Mouse (Mus musculus): ENCODE results near the gene Tns1. TPM values are rescaled to one million over a fixed set of nuclear protein-coding genes. Genes with fewer than 3 reads are reported as not detected.

Tns1 gene
- polyA plus RNA-seq (2014; fragmentation: Illumina TruSeq; extraction: RNeasy Lipid Tissue Mini Kit (QIAGEN cat#74804); ENCODE audit: low read depth, low replicate concordance): 18.5 TPM

DNA sequence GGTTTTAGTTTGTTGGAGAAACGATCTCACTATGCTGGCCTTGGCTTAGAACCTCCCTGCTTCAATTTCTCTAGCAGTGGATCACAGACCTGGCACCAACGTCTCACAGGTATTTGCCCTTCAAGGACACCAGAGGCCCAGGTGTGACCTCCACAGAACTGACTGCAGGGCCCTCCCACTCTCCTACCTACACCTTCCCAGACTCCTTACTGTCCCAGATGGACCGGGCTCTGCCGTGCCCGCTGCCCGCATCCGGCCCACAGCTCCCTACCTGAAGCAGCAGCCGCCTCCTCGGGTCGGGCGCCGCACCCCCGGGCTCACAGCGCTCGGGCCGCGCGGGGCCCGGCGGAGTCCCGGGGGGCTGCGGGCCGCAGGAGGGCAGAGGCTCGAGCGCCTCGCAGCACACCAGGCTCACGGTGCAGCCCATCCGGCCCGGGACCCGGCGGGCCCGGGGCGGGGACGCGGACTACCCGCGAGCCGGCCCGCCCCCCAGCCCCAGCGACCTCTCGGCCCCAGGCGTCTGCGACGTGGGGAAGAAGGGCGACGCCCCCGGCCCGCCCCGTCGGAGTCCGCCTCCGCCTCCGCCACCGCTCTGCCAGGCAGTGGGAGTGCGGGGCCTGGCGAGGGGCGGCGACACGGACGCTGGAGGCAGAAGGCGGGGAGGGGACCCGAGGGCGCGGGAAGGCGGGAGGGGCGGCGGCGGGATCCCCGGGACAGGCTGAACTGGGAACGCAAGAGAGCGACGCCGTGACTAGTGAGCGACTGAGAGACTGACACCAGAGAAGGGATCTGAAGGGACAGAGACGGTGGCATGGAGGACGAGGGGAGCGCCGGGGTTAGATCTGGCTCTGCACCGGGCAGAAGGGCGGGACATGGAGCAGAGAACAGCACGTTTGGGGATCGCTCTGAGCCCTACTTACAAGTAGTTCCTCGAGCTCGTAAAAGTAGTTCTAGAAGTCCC lies at the start of gene Tns1:
Gene Tns1, minus strand, starts transcription at position 429 of the 961 bp plus-strand sequence.

DNA sequence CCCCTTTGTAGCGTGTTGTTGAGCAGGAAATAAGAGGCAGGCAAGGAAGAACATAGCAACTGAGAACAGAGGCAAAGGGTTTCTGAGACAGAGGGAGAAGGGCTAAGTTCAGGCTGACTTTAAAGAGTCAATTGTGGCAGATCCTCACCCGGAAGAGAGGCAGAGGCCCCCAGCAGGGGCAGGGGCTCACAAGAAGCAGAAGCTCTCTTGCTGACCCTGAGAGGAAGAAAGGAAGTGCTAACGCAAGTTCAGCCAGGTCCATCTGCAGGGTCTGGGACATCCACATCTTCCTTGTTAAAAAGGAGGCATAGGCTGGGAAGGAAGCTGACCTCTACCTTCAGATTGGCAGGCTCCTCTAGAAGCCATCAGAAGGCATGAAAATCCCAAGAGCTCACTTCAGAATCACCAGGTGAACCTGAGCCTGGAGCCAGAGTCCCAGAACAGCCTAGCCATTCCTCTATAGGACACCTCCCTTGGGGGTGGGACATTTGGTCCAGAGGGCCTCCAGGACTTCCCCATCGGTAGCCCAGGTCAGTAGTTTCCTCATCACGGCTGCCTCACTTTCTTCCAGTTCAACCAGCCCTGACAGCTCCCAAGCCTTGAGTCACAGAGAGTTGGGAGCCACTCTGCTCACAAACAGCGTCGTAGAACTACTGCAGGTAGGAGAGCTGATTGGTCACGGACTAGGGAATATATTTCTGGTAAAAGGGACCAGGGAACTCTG lies 29.4 kb upstream of the Tns1 start, which contains the start of gene Cxcr2:
Gene Cxcr2, plus strand, starts transcription at position 529 of the 724 bp plus-strand sequence.

DNA sequence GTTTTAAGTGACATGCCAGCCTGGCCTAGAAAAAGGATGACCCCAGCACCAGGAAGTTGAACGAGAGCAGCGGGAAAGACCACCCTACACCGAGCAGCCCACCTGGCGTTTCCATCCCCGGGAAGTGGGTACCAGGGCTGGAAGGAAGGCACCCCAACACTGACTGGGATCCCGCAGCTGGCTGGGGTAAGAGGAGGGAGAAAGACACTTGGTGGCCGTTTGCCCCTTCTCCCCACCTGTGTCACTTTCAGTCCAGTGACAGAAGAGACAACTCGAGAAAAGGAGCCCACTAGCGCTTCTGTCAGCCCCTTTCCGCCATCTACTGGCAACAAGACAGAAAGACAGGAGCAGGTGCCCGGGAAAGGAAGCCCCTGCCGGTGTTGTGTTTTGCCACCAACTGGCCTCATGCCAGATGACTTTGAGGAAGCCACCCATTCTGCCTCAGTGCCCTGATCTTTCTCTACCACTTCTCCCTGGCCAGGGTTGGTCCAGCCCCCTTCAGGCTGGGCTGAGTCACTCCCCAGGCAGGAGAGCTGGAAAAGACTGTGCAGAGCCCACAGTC lies 823 bp upstream of the Tns1 start, which contains the start of gene Rufy4:
Gene Rufy4, plus strand, starts transcription at position 551 of the 562 bp plus-strand sequence.

Other genes starting within 250 kb of the Tns1 start
- not detected for gene Rufy4, start 1.1 kb upstream of the Tns1 start, polyA plus RNA-seq (2014; fragmentation: Illumina TruSeq; extraction: RNeasy Lipid Tissue Mini Kit (QIAGEN cat#74804); ENCODE audit: low read depth, low replicate concordance)
- 0.44 TPM for gene Cxcr2, start 29.5 kb upstream of the Tns1 start, polyA plus RNA-seq (2014; fragmentation: Illumina TruSeq; extraction: RNeasy Lipid Tissue Mini Kit (QIAGEN cat#74804); ENCODE audit: low read depth, low replicate concordance)
- gene Cxcr1, start 70.2 kb upstream of the Tns1 start, polyA plus RNA-seq (2014; fragmentation: Illumina TruSeq; extraction: RNeasy Lipid Tissue Mini Kit (QIAGEN cat#74804); ENCODE audit: low read depth, low replicate concordance): not detected
- gene Arpc2, start 111.6 kb upstream of the Tns1 start, polyA plus RNA-seq (2014; fragmentation: Illumina TruSeq; extraction: RNeasy Lipid Tissue Mini Kit (QIAGEN cat#74804); ENCODE audit: low read depth, low replicate concordance): 740 TPM
- gene Gpbar1, start 154.1 kb upstream of the Tns1 start, polyA plus RNA-seq (2014; fragmentation: Illumina TruSeq; extraction: RNeasy Lipid Tissue Mini Kit (QIAGEN cat#74804); ENCODE audit: low read depth, low replicate concordance): not detected
- gene Aamp, start 160.3 kb upstream of the Tns1 start, polyA plus RNA-seq (2014; fragmentation: Illumina TruSeq; extraction: RNeasy Lipid Tissue Mini Kit (QIAGEN cat#74804); ENCODE audit: low read depth, low replicate concordance): 2.8 TPM
- 3.6 TPM for gene Pnkd, start 160.5 kb upstream of the Tns1 start, polyA plus RNA-seq (2014; fragmentation: Illumina TruSeq; extraction: RNeasy Lipid Tissue Mini Kit (QIAGEN cat#74804); ENCODE audit: low read depth, low replicate concordance)
- gene Tmbim1, start 181.2 kb upstream of the Tns1 start, polyA plus RNA-seq (2014; fragmentation: Illumina TruSeq; extraction: RNeasy Lipid Tissue Mini Kit (QIAGEN cat#74804); ENCODE audit: low read depth, low replicate concordance): 92.1 TPM
- not detected for gene Catip, start 237.7 kb upstream of the Tns1 start, polyA plus RNA-seq (2014; fragmentation: Illumina TruSeq; extraction: RNeasy Lipid Tissue Mini Kit (QIAGEN cat#74804); ENCODE audit: low read depth, low replicate concordance)

All from sigmoid colon, adult 10 weeks (tissue).